Mouse (Mus musculus) embryonic facial prominence, embryonic 11.5 days (tissue): ENCODE results near the gene Vsx1. TPM values are rescaled to one million over a fixed set of nuclear protein-coding genes. Genes with fewer than 3 reads are reported as not detected.

ENCODE experiments used
- ATAC-seq: fragments of 200-750 bp; cut with Nextera tagmentation; replicated peaks from 2 replicates; pipeline ENCODE4 v1.8.0; 2017; ENCODE audit warnings: low read depth; ENCODE audit not compliant: insufficient number of reproducible peaks, low FRiP score, low TSS enrichment
- DNase-seq: peaks from one replicate; pipeline ENCODE4 v3.0.0-alpha.2; 2015; ENCODE audit warnings: low spot score
- H3K27ac ChIP-seq: fragments of 300-500 bp; sonication (generic); replicated peaks from 2 replicates; pipeline ENCODE4 v1.5.1; 2014; ENCODE audit warnings: mild to moderate bottlenecking, low read depth, low read length, control low read depth
- H3K27me3 ChIP-seq: fragments of 300-500 bp; sonication (generic); 2 replicates; pipeline ENCODE4 v1.6.1; 2014; ENCODE audit warnings: mild to moderate bottlenecking, low read length, moderate library complexity, mixed read lengths; ENCODE audit not compliant: control insufficient read depth, insufficient read depth
- H3K36me3 ChIP-seq: fragments of 300-500 bp; sonication (generic); replicated peaks from 2 replicates; pipeline ENCODE4 v1.6.1; 2014; ENCODE audit warnings: low read depth, mild to moderate bottlenecking, low read length, moderate library complexity, mixed read lengths; ENCODE audit not compliant: control insufficient read depth, insufficient read depth
- H3K4me1 ChIP-seq: fragments of 300-500 bp; sonication (generic); 2 replicates; pipeline ENCODE4 v1.6.1; 2014; ENCODE audit warnings: low read length, mixed read lengths; ENCODE audit not compliant: control insufficient read depth, insufficient read depth
- H3K4me2 ChIP-seq: fragments of 300-500 bp; sonication (generic); 2 replicates; pipeline ENCODE4 v1.6.1; 2014; ENCODE audit warnings: low read depth, mild to moderate bottlenecking, control low read depth, low read length, moderate library complexity
- H3K4me3 ChIP-seq: fragments of 300-500 bp; sonication (generic); 2 replicates; pipeline ENCODE4 v1.5.1; 2014; ENCODE audit warnings: low read depth, low read length, control low read depth
- H3K9ac ChIP-seq: fragments of 300-500 bp; sonication (generic); replicated peaks from 2 replicates; pipeline ENCODE4 v1.6.1; 2014; ENCODE audit warnings: mild to moderate bottlenecking, control low read depth, low read length
- H3K9me3 ChIP-seq: fragments of 300-500 bp; sonication (generic); replicated peaks from 2 replicates; pipeline ENCODE4 v1.6.1; 2016; ENCODE audit warnings: mild to moderate bottlenecking, low read length, inconsistent platforms, mixed read lengths; ENCODE audit not compliant: control insufficient read depth
- WGBS: fragments of 180-500 bp; shearing (Covaris S2); extraction: QIAGEN DNeasy Blood & Tissue Kit; methylation state at CpG from one replicate; pipeline ENCODE4 v1.1.7; 2014; 5-methylcytosine and 5-hydroxymethylcytosine counted together
- polyA plus RNA-seq: library from polyadenylated mRNA; unstranded; fragments of >200 nt; fragmentation: Nextera tagmentation; extraction: Ambion mirVana; gene quantifications from 2 replicates; pipeline ENCODE4 v1.2.1, GENCODE M21; 2014

The Vsx1 gene
- polyA plus RNA-seq, 1 experiment from 2014 or later: not detected

DNA sequence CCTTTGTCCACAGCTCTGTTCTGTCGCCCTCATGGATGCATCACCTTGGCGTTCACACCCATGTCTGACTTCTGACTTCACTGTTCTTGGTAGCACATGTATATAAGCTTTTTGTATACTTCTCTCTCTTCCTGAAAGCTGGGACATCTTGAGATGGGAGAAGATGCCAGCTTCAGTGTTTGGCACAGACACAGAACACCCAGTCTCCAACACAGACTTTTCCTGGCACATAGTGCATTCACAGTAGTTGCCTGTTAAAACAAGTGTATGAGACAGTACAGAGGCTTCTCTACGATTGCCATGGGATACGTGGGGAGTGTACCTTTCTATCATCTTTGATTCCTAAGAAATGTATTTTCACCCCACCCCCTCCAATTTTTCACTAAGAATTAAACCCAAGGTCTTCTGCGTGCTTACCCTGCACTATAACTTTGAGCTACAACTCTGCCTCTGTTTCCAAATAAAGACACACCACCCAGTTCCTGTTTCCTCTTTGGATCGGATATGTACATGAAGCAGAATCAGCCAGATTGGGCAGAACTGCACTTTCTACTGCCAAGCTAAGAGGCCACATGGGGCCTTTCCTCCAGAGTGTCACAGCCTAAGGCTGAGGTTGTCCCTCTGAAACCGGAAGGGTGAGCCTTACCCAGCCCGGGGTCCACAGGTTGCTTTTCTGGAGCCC, 17.4 kb downstream of the Vsx1 start:
- Histone ChIP-seq H3K27ac (no peak overlapping the region), H3K36me3 (no peaks in the 10 kb centered on the region), H3K9me3 (no peaks in the 10 kb centered on the region), H3K4me3 (no peak overlapping the region), H3K4me1 (no peaks in the 10 kb centered on the region), H3K9ac (no peak overlapping the region), H3K4me2 (no peak overlapping the region), H3K27me3 (peaks cover 7% of the 10 kb centered on the region; the same call in 1 of the 2 replicates)
- WGBS: 80% methylated on average over 8 of the region's 8 CpGs
- DNase-seq: no peak
- ATAC-seq: no peak

DNA sequence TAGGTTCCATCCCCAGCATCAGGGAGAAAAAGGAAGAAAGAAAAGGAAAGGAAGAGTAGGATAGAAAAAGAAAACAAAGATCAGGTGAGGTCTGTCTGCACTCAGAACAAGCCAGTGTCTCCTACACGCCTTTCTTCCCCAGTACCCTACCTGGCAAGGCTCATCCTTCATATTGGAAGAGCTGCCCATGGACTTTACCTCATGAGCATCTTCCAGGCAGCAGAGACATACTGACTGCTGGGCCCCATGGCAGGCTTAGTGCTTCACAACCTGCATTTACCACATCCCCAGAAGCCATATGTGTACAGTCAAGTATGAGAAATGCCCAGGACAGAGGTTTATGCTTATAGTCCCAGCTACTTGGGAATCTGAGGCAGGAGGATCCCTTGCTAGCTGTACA, 18.2 kb downstream of the Vsx1 start:
- no peak overlapping the region for H3K4me2 ChIP-seq
- H3K9ac ChIP-seq: no peak overlapping the region
- H3K9me3 ChIP-seq: no peaks in the 10 kb centered on the region
- no peak overlapping the region for H3K27ac ChIP-seq
- H3K36me3 ChIP-seq: no peaks in the 10 kb centered on the region
- H3K27me3 ChIP-seq: peaks cover 8% of the 10 kb centered on the region; the same call in 1 of the 2 replicates
- no peak for ATAC-seq
- DNase-seq: no peak
- no peaks in the 10 kb centered on the region for H3K4me1 ChIP-seq
- no peak overlapping the region for H3K4me3 ChIP-seq
- WGBS: 83% methylated on average over 1 of the region's 1 CpGs

DNA sequence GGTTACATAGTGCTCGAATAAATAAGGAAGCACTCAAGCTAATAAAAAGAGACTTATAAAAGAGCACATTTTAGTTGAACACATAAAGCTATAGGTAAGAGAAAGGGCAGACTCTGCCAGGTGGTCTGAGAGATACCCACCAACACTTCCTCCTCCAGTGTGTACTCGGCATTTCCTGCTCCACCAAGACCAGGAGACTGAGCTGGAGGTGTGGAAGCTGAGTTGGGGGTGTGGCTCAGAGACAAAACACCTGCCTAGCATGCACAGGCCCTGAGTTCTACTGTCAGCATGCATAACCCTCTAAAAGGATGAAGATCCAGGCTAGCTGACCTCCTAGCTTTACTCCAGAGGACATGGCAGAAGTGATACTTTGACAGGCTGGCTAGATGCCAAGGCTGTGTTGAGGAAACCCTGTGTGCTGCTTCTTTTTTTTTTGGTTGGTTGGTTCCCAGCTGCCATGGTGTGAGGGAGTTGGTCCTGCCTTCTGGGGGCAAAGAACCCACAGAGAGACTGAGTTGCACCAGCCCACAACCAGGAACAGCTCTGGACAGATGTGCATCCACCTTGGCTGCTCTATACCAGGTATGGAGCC, 19.6 kb downstream of the Vsx1 start:
- H3K9me3 ChIP-seq: no peaks in the 10 kb centered on the region
- ATAC-seq (no peak), DNase-seq (no peak)
- no peak overlapping the region for H3K4me3 ChIP-seq
- no peak overlapping the region for H3K27ac ChIP-seq
- H3K9ac ChIP-seq: no peak overlapping the region
- H3K36me3 ChIP-seq: no peaks in the 10 kb centered on the region
- H3K4me2 ChIP-seq: no peak overlapping the region
- 71% methylated on average over 2 of the region's 2 CpGs for WGBS
- H3K4me1 ChIP-seq: no peaks in the 10 kb centered on the region
- H3K27me3 ChIP-seq: peaks cover 8% of the 10 kb centered on the region; the same call in 1 of the 2 replicates

DNA sequence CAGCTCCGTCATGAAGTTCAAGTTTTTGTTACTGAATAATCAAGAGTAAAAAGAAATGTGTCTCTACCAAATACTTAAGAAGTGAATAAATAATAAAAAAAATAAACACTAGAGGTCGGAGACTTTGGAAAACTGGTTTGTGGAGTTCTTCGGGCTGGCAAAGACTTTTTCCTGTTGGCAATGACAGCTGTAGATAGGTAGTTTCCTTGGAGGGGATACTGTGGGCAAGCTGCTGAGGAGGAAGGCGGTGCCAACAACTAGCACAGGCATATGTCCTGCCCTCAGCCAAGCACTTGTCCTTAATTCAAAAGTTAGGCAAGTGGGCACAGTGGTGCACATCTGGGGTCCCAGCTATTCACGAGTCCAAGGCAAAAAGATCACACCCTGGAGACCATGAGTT, 20.2 kb downstream of the Vsx1 start:
- DNase-seq: no peak
- no peaks in the 10 kb centered on the region for H3K4me1 ChIP-seq
- no peaks in the 10 kb centered on the region for H3K9me3 ChIP-seq
- no peak overlapping the region for H3K4me3 ChIP-seq
- no peak overlapping the region for H3K27ac ChIP-seq
- 81% methylated on average over 5 of the region's 5 CpGs for WGBS
- H3K9ac ChIP-seq: no peak overlapping the region
- no peaks in the 10 kb centered on the region for H3K36me3 ChIP-seq
- H3K27me3 ChIP-seq: peaks cover 8% of the 10 kb centered on the region; the same call in 1 of the 2 replicates
- no peak for ATAC-seq
- no peak overlapping the region for H3K4me2 ChIP-seq

DNA sequence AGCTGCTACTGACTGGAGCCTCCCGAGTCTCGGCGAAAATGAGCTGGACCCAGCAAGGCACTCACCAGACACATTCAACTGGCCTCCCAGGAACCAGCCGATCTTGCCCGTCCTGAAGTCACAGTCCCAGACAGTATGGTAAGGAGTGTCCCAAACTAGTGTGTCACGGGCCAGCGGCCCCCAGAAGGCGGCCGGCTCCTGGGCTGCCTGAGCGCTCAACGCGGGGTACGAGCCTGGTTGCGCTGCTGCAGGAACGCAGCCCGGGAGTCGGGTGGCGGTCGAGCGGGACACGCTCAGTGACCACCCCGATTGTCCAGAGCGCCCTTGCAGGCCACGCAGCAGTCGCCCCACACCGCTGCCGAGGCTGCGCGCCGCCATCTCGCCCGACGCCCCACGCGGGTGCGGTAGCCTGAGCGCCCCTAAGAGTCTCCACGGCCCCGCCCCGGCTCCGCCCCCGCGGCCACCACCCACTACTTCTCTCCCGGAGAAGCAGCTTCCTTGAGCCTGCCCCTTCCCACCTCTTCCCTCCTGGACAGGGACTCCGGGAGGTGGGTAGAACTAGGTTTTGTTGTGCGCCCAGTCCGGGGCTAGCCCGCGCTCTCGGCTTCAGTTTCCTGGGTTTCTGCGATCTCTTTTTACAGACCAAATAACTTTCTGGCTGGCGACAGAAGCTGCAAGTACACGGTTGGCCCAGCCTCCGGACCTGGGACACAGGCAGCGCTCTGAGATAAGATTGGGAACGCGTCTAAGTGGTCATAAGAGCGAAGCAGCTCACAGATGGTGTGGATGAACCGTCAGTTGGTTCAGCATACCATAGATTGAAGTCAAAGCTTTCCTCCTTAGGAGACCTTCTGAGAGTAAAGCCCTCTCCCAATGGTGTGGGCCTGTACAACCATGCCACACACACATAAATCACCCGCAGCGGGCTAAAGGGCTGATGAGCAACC, 21.1 kb downstream of the Vsx1 start, which contains the start of gene Acss1:
Gene Acss1, minus strand, starts transcription at position 681 of the 947 bp plus-strand sequence.
- Histone ChIP-seq H3K36me3 (no peaks in the 10 kb centered on the region), H3K9me3 (no peaks in the 10 kb centered on the region), H3K27ac (no peak within 1 kb of the TSS), H3K4me3 (peak within 1 kb of the TSS; percentile 63), H3K27me3 (peaks cover 8% of the 10 kb centered on the region; the same call in 1 of the 2 replicates), H3K4me2 (peak within 1 kb of the TSS; percentile 88), H3K4me1 (no peaks in the 10 kb centered on the region), H3K9ac (peak within 1 kb of the TSS; percentile 64)
- peak; percentile 62 for DNase-seq
- ATAC-seq: peak; percentile 77
- WGBS: 3% methylated on average over 61 of the region's 61 CpGs

GRCm38 (mm10) chr2:150667065-150667819, 21.9 kb downstream of the Vsx1 start:
- ATAC-seq (peak; percentile 5; the same call in 1 of the 2 replicates), DNase-seq (peak; percentile 30)
- peak overlapping the region; percentile 88 for H3K4me2 ChIP-seq
- H3K9me3 ChIP-seq: no peaks in the 10 kb centered on the region
- no peak overlapping the region for H3K27ac ChIP-seq
- H3K4me3 ChIP-seq: peak overlapping the region; percentile 63
- WGBS: 3% methylated on average over 17 of the region's 17 CpGs
- H3K4me1 ChIP-seq: no peaks in the 10 kb centered on the region
- peaks cover 8% of the 10 kb centered on the region; the same call in 1 of the 2 replicates for H3K27me3 ChIP-seq
- H3K9ac ChIP-seq: peak overlapping the region; percentile 64
- no peaks in the 10 kb centered on the region for H3K36me3 ChIP-seq

- DNase-seq (no peak), ATAC-seq (0 out of 2 replicates have a peak, but pooled peaks have one; percentile 11)
- H3K9ac ChIP-seq: no peak overlapping the region
- H3K27me3 ChIP-seq: peaks cover 8% of the 10 kb centered on the region; the same call in 1 of the 2 replicates
- no peak overlapping the region for H3K27ac ChIP-seq
- WGBS: 51% methylated on average over 7 of the region's 7 CpGs
- peak overlapping the region; percentile 63; the same call in 1 of the 2 replicates for H3K4me3 ChIP-seq
- no peaks in the 10 kb centered on the region for H3K9me3 ChIP-seq
- no peaks in the 10 kb centered on the region for H3K36me3 ChIP-seq
- H3K4me2 ChIP-seq: peak overlapping the region; percentile 25
- H3K4me1 ChIP-seq: no peaks in the 10 kb centered on the region
Observed at GRCm38 (mm10) chr2:150666723-150667064, 22.5 kb downstream of the Vsx1 start.
